Mouse (Mus musculus) heart, embryonic 12.5 days (tissue): ENCODE results near the gene Ptk7. TPM values are rescaled to one million over a fixed set of nuclear protein-coding genes. Genes with fewer than 3 reads are reported as not detected.

Source experiments
- ATAC-seq: fragments of 200-750 bp; cut with Nextera tagmentation; 2 replicates; pipeline ENCODE4 v1.8.0; 2017; ENCODE audit warnings: moderate TSS enrichment, moderate library complexity; ENCODE audit not compliant: insufficient number of reproducible peaks, low FRiP score
- H3K27ac ChIP-seq: fragments of 300-500 bp; sonication (generic); 2 replicates; pipeline ENCODE4 v1.5.1; 2016; ENCODE audit warnings: mild to moderate bottlenecking, moderate library complexity; ENCODE audit not compliant: poor library complexity, severe bottlenecking
- H3K27me3 ChIP-seq: fragments of 300-500 bp; sonication (generic); replicated peaks from 2 replicates; pipeline ENCODE4 v1.6.1; 2016; ENCODE audit warnings: mild to moderate bottlenecking, moderate library complexity
- H3K36me3 ChIP-seq: fragments of 300-500 bp; sonication (generic); 2 replicates; pipeline ENCODE4 v1.6.1; 2016; ENCODE audit warnings: mild to moderate bottlenecking, moderate library complexity
- H3K4me1 ChIP-seq: fragments of 300-500 bp; sonication (generic); replicated peaks from 2 replicates; pipeline ENCODE4 v1.6.1; 2016; ENCODE audit warnings: mild to moderate bottlenecking
- H3K4me2 ChIP-seq: fragments of 300-500 bp; sonication (generic); 2 replicates; pipeline ENCODE4 v1.6.1; 2016; ENCODE audit warnings: mild to moderate bottlenecking, moderate library complexity
- H3K4me3 ChIP-seq: fragments of 300-500 bp; sonication (generic); 2 replicates; pipeline ENCODE4 v1.5.1; 2016; ENCODE audit warnings: mild to moderate bottlenecking
- H3K9ac ChIP-seq: fragments of 300-500 bp; sonication (generic); 2 replicates; pipeline ENCODE4 v1.6.1; 2016; ENCODE audit warnings: mild to moderate bottlenecking, moderate library complexity
- H3K9me3 ChIP-seq: fragments of 300-500 bp; sonication (generic); replicated peaks from 2 replicates; pipeline ENCODE4 v1.6.1; 2016; ENCODE audit warnings: mild to moderate bottlenecking, moderate library complexity
- WGBS: fragments of 180-500 bp; shearing (Covaris S2); methylation state at CpG from one replicate; pipeline ENCODE4 v1.1.7; 2016; 5-methylcytosine and 5-hydroxymethylcytosine counted together
- polyA plus RNA-seq: library from polyadenylated mRNA; unstranded; fragments of >200 nt; fragmentation: Nextera tagmentation; extraction: Ambion mirVana; gene quantifications from 2 replicates; pipeline ENCODE4 v1.2.1, GENCODE M21; 2016

Ptk7 gene
- polyA plus RNA-seq, 1 experiment from 2014 or later: 71.4 TPM

DNA sequence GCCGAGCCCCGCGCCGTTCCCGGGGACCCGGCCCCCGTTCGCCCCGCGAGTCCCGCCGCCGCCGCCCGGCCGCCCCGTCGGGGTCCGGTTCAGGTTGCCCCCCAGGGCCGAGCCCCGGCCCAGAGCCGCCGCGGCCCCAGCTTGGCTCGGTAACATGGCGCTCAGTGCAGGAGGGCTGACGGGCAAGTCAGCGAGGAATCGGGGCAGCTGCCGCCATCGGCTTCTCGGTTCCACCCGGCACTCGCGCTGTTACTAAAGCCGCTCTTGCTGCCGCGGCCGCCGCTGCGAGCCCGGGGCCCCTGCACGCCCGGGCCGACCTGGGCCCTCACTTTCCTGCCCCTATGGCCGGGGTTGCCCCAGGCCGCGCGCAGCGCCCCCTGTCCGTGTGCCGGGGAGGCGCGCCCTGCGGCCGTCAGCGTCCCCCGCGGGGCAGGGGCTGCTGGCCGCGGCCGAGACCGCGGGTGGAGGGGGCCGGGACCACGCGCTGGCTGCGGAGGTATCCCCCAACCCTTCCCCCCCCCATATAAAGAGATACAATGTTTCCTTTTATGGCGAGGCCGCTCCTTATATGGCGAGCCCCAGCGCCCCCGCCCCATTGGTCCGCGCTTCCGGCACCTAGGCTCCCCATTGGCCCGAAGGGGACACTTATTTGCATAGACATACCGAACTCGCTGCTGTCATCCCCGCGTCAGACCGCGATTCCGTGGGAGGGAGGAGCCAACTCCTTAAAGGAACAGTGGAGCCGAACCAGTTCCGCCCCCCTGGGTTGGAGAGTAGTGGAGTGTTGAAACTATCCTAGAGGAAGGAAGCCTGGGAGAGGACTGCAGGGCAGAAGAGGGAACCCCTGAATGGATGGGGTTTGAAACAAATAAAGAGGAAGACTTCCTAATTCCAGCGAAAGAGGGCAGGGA is 73.4 kb downstream of the Ptk7 start, which contains the start of gene Srf:
Gene Srf, minus strand, starts transcription at position 503 of the 911 bp plus-strand sequence.
- H3K9ac ChIP-seq: peak within 1 kb of the TSS; percentile 100
- H3K27me3 ChIP-seq: no peaks in the 10 kb centered on the region
- peak within 1 kb of the TSS; percentile 83 for H3K4me2 ChIP-seq
- H3K4me1 ChIP-seq: peaks cover 41% of the 10 kb centered on the region
- peak; percentile 93 for ATAC-seq
- no peaks in the 10 kb centered on the region for H3K9me3 ChIP-seq
- WGBS: under 1% methylated on average over 81 of the region's 87 CpGs
- H3K36me3 ChIP-seq: peaks cover 16% of the 10 kb centered on the region
- peak within 1 kb of the TSS; percentile 98 for H3K27ac ChIP-seq
- peak within 1 kb of the TSS; percentile 98 for H3K4me3 ChIP-seq

GRCm38 (mm10) chr17:46554977-46555672 is 74.2 kb downstream of the Ptk7 start:
- Histone ChIP-seq H3K9ac (peak overlapping the region; percentile 100), H3K4me2 (peak overlapping the region; percentile 83), H3K4me3 (peak overlapping the region; percentile 98), H3K9me3 (no peaks in the 10 kb centered on the region), H3K27ac (peak overlapping the region; percentile 98), H3K27me3 (no peaks in the 10 kb centered on the region), H3K36me3 (peaks cover 24% of the 10 kb centered on the region), H3K4me1 (peaks cover 41% of the 10 kb centered on the region)
- under 1% methylated on average over 73 of the region's 75 CpGs for WGBS
- no peak for ATAC-seq

DNA sequence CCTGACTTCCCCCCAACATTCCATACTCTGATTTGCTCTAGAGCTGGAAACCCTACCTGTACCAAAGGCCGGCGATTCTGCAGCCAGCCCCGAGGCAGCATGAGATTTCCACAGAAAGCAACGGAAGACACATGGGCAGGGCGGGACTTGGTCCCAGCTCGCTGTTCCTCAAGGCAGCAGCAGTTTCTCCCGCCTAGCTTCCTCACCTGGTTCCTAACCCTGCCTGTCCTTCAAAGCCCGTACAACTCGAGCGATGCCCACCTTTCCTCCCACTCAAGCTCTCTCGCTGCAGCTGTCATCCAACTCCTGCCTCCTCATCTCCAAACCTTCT is 74.7 kb downstream of the Ptk7 start:
- Histone ChIP-seq H3K4me1 (peaks cover 41% of the 10 kb centered on the region), H3K9ac (peak overlapping the region; percentile 100), H3K4me2 (peak overlapping the region; percentile 83), H3K27ac (peak overlapping the region; percentile 98), H3K36me3 (peaks cover 29% of the 10 kb centered on the region), H3K4me3 (peak overlapping the region; percentile 98), H3K27me3 (no peaks in the 10 kb centered on the region), H3K9me3 (no peaks in the 10 kb centered on the region)
- ATAC-seq: no peak
- 1% methylated on average over 11 of the region's 11 CpGs for WGBS

GRCm38 (mm10) chr17:46553926-46554325 is 75.4 kb downstream of the Ptk7 start:
- WGBS: 33% methylated on average over 3 of the region's 3 CpGs

GRCm38 (mm10) chr17:46553469-46553868 is 75.8 kb downstream of the Ptk7 start:
- H3K4me3 ChIP-seq: peak overlapping the region; percentile 98
- peak overlapping the region; percentile 83 for H3K4me2 ChIP-seq
- H3K4me1 ChIP-seq: peaks cover 46% of the 10 kb centered on the region
- H3K36me3 ChIP-seq: peaks cover 39% of the 10 kb centered on the region
- WGBS: 24% methylated on average over 11 of the region's 11 CpGs
- peak overlapping the region; percentile 98 for H3K27ac ChIP-seq
- no peak for ATAC-seq
- peak overlapping the region; percentile 100 for H3K9ac ChIP-seq
- H3K27me3 ChIP-seq: no peaks in the 10 kb centered on the region
- no peaks in the 10 kb centered on the region for H3K9me3 ChIP-seq

More at GRCm38 (mm10) chr17:46553926-46554325, 75.4 kb downstream of the Ptk7 start:
- no peaks in the 10 kb centered on the region for H3K9me3 ChIP-seq
- no peak for ATAC-seq
- peak overlapping the region; percentile 98 for H3K27ac ChIP-seq
- peak overlapping the region; percentile 98 for H3K4me3 ChIP-seq
- H3K36me3 ChIP-seq: peaks cover 35% of the 10 kb centered on the region
- H3K9ac ChIP-seq: peak overlapping the region; percentile 100
- peaks cover 41% of the 10 kb centered on the region for H3K4me1 ChIP-seq
- no peaks in the 10 kb centered on the region for H3K27me3 ChIP-seq
- peak overlapping the region; percentile 83 for H3K4me2 ChIP-seq

DNA sequence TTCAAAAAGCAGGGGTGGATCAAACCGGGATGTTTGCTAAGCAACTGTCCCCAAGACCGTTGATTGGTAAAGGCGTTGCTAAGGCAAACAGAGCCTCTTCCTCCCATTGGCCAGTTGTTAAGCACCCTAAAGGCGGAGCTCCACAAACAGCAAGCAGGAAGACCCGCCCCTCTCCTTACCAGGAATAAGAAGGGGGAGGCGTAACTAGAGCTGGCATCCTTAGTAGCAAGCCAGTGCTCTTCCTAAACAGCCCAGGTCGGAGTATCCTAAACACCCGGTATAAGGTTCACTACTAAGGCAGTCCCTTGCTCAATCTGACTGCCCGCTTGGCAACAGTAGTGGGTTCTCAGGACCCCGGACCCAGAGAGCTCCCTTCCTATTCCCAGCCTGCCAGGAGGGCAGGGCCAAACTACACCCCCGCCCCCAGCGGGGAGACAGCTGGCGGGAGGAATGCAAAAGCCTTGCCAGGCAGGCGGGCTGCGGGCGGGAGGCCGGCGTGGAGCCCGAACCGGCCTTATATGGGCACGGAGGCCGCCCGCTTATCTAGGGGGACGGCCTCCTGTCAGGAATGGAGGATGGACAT is 76.4 kb downstream of the Ptk7 start:
- Histone ChIP-seq H3K9me3 (no peaks in the 10 kb centered on the region), H3K4me2 (peak overlapping the region; percentile 83), H3K36me3 (peaks cover 44% of the 10 kb centered on the region), H3K4me1 (peaks cover 51% of the 10 kb centered on the region), H3K9ac (peak overlapping the region; percentile 100), H3K4me3 (peak overlapping the region; percentile 98), H3K27me3 (no peaks in the 10 kb centered on the region), H3K27ac (peak overlapping the region; percentile 98)
- WGBS: under 1% methylated on average over 24 of the region's 24 CpGs
- ATAC-seq: peak; percentile 72

DNA sequence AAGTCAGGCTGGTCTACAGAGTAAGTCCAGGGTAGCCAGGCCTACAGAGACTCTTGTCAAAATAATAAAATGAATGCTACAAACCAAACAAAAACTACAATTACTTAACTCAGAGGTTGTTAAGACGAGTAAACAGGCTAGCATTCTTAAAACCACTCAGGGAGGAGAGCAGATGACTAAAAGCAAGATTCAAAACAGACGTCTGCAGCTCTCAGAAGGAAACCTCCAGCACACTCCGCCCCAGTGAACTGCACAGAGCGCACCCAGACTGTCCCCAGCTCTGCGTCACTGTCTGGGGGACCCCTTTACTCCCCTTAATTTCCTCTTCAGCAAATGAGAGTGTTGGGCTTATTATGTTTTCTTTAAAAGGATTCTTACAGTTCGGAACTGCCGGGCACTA is 77.2 kb downstream of the Ptk7 start:
- Histone ChIP-seq H3K9me3 (no peaks in the 10 kb centered on the region), H3K4me3 (peak overlapping the region; percentile 98), H3K27ac (peak overlapping the region; percentile 98), H3K4me1 (peaks cover 52% of the 10 kb centered on the region), H3K27me3 (no peaks in the 10 kb centered on the region), H3K36me3 (peaks cover 47% of the 10 kb centered on the region), H3K9ac (peak overlapping the region; percentile 31; the same call in 1 of the 2 replicates), H3K4me2 (peak overlapping the region; percentile 83)
- no peak for ATAC-seq
- 77% methylated on average over 7 of the region's 7 CpGs for WGBS

DNA sequence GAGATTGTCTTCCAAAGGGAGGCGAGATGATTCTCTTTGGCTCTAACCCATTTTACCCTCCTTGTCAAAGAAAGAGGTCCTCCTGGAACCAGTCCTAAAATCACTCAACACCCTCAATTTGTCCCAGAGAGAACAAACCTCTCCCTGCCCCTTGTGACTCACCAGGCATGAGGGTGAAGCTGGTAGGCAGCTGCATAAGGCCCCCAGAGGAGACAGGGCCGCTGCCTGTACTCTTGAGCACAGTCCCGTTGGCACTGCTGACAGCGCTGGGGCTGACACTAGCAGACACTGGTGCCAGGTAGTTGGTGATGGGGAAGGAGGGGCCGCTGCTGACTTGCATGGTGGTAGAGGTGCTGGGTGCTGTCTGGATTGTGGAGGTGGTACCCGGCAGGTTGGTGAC is 77.9 kb downstream of the Ptk7 start:
- H3K27me3 ChIP-seq: no peaks in the 10 kb centered on the region
- H3K9ac ChIP-seq: no peak overlapping the region; the same call in 1 of the 2 replicates
- no peaks in the 10 kb centered on the region for H3K9me3 ChIP-seq
- peaks cover 47% of the 10 kb centered on the region for H3K36me3 ChIP-seq
- H3K4me1 ChIP-seq: peaks cover 57% of the 10 kb centered on the region
- WGBS: 89% methylated on average over 6 of the region's 6 CpGs
- no peak for ATAC-seq
- no peak overlapping the region for H3K4me2 ChIP-seq
- no peak overlapping the region for H3K4me3 ChIP-seq
- no peak overlapping the region for H3K27ac ChIP-seq

GRCm38 (mm10) chr17:46550904-46551303 is 78.4 kb downstream of the Ptk7 start:
- Histone ChIP-seq H3K9me3 (no peaks in the 10 kb centered on the region), H3K9ac (no peak overlapping the region), H3K27ac (no peak overlapping the region), H3K36me3 (peaks cover 47% of the 10 kb centered on the region), H3K27me3 (no peaks in the 10 kb centered on the region), H3K4me3 (no peak overlapping the region), H3K4me1 (peaks cover 57% of the 10 kb centered on the region), H3K4me2 (no peak overlapping the region)
- no peak for ATAC-seq
- 83% methylated on average over 7 of the region's 7 CpGs for WGBS

- no peak overlapping the region for H3K9ac ChIP-seq
- H3K9me3 ChIP-seq: no peaks in the 10 kb centered on the region
- H3K4me3 ChIP-seq: no peak overlapping the region
- no peak overlapping the region for H3K27ac ChIP-seq
- peaks cover 47% of the 10 kb centered on the region for H3K36me3 ChIP-seq
- H3K4me1 ChIP-seq: peaks cover 57% of the 10 kb centered on the region
- 85% methylated on average over 9 of the region's 9 CpGs for WGBS
- H3K4me2 ChIP-seq: no peak overlapping the region
- no peaks in the 10 kb centered on the region for H3K27me3 ChIP-seq
- no peak for ATAC-seq
Observed at GRCm38 (mm10) chr17:46549642-46550041, 79.7 kb downstream of the Ptk7 start.

- no peak overlapping the region for H3K4me2 ChIP-seq
- peaks cover 47% of the 10 kb centered on the region for H3K36me3 ChIP-seq
- H3K27me3 ChIP-seq: no peaks in the 10 kb centered on the region
- no peak overlapping the region for H3K9ac ChIP-seq
- no peak overlapping the region for H3K4me3 ChIP-seq
- no peak for ATAC-seq
- H3K9me3 ChIP-seq: no peaks in the 10 kb centered on the region
- 25% methylated on average over 8 of the region's 8 CpGs for WGBS
- H3K27ac ChIP-seq: no peak overlapping the region
- H3K4me1 ChIP-seq: peaks cover 54% of the 10 kb centered on the region
Observed at GRCm38 (mm10) chr17:46549193-46549592, 80.1 kb downstream of the Ptk7 start.
